Comparison of ENCODE assay signal across 8 mouse cellular contexts in the genomic region with DNA sequence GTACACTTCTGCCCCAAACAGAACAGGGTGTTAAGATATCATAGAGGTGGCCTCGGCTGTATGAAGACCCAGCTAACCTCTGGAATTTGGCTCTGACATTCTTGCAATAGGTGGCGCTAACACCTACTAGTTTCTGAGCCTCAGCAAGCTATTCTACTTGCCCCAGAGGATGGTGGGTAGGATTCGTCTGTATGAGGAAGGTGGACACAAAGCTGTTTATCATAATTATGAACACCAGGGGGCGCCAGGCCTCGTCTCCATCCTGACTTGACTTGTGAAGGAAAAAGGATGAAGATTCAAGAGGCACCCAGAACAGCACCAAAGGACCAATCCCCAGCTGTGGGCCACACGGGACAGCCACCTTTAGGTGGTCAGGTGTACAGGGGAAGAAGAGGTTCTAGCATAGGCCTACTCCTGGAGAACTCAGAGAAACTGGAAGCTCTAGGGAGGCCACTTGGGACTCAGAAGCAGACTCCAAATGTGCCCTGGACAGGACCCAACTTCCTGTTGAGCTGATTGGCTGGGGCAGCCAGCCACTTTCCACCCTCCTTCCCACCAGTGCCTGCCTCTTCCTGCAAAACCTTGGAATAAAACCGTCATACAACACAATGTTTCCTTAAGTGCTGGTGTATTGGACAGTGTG. TPM values are rescaled to one million over a fixed set of nuclear protein-coding genes. Genes with fewer than 3 reads are reported as not detected.
DNase-seq lines count a peak whose midpoint lies in the region; ATAC-seq lines count a peak whose summit lies in the region.

No protein-coding gene starts in this region.

- H3K27ac ChIP-seq in embryonic facial prominence, embryonic 11.5 days (replicated peaks; ENCODE audit: low read depth, low read length): no peak overlapping the region
- H3K27ac ChIP-seq in intestine, embryonic 16.5 days (ENCODE audit: low read length): no peak overlapping the region

- WGBS in embryonic facial prominence, embryonic 11.5 days: 46% methylated on average over 7 of the region's 7 CpGs
- 53% methylated on average over 7 of the region's 7 CpGs for WGBS in intestine, embryonic 16.5 days

- ATAC-seq in embryonic facial prominence, embryonic 11.5 days (replicated peaks; ENCODE audit: insufficient number of reproducible peaks, low FRiP score, low TSS enrichment, low read depth): no peak
- ATAC-seq in intestine, embryonic 16.5 days: 0 out of 2 replicates have a peak, but pooled peaks have one; percentile 26

- DNase-seq in ovary, postnatal 14 days (ENCODE audit: low spot score): peak; percentile 24
- no peak for DNase-seq in ovary, adult 18-20 months (ENCODE audit: low spot score)
- DNase-seq in adrenal gland, postnatal 10 days: peak; percentile 51
- DNase-seq in embryonic facial prominence, embryonic 11.5 days (ENCODE audit: low spot score): peak; percentile 54
- DNase-seq in lung, adult 18-20 months: peak; percentile 57 to 61
- peak; percentile 28 for DNase-seq in right cerebral cortex, postnatal 14 days
- DNase-seq in ovary, postnatal 36 days (ENCODE audit: low spot score): no peak

- no peak overlapping the region for H3K4me3 ChIP-seq in embryonic facial prominence, embryonic 11.5 days (ENCODE audit: low read depth, low read length)
- H3K4me3 ChIP-seq in intestine, embryonic 16.5 days (ENCODE audit: low read length): no peak overlapping the region

- H3K9ac ChIP-seq in embryonic facial prominence, embryonic 11.5 days (replicated peaks; ENCODE audit: low read length): no peak overlapping the region
- H3K9ac ChIP-seq in intestine, embryonic 16.5 days (ENCODE audit: low read depth, low read length): no peak overlapping the region

- no peak overlapping the region for H3K4me2 ChIP-seq in embryonic facial prominence, embryonic 11.5 days (ENCODE audit: low read depth, low read length)
- no peak overlapping the region for H3K4me2 ChIP-seq in intestine, embryonic 16.5 days (ENCODE audit: low read depth, low read length)

- no peaks in the 10 kb centered on the region for H3K4me1 ChIP-seq in embryonic facial prominence, embryonic 11.5 days (ENCODE audit: control insufficient read depth, insufficient read depth, low read length)
- H3K4me1 ChIP-seq in intestine, embryonic 16.5 days (ENCODE audit: control insufficient read depth, insufficient read depth, low read length): no peaks in the 10 kb centered on the region

- H3K27me3 ChIP-seq in embryonic facial prominence, embryonic 11.5 days (ENCODE audit: control insufficient read depth, insufficient read depth, low read length): no peaks in the 10 kb centered on the region
- H3K27me3 ChIP-seq in intestine, embryonic 16.5 days (replicated peaks; ENCODE audit: control insufficient read depth, insufficient read depth, low read length): no peaks in the 10 kb centered on the region

- H3K36me3 ChIP-seq in embryonic facial prominence, embryonic 11.5 days (replicated peaks; ENCODE audit: control insufficient read depth, insufficient read depth, low read depth, low read length): no peaks in the 10 kb centered on the region
- no peaks in the 10 kb centered on the region for H3K36me3 ChIP-seq in intestine, embryonic 16.5 days (ENCODE audit: control insufficient read depth, insufficient read depth, low read length)

- no peaks in the 10 kb centered on the region for H3K9me3 ChIP-seq in embryonic facial prominence, embryonic 11.5 days (replicated peaks; ENCODE audit: control insufficient read depth, low read length)
- H3K9me3 ChIP-seq in intestine, embryonic 16.5 days (ENCODE audit: control insufficient read depth, low read length): no peaks in the 10 kb centered on the region

RNA-seq across cellular contexts. Expression of gene Tspan2, which starts 32.3 kb away (rescaled TPM):
- total RNA-seq in adrenal gland, postnatal 10 days (2021): 10 to 100 TPM; 12.3 to 17.1 TPM
- 9.0 and 9.7 TPM in 2 replicates for polyA plus RNA-seq in embryonic facial prominence, embryonic 11.5 days (2014; fragmentation: Nextera tagmentation; extraction: Ambion mirVana)
- 15.0 and 15.2 TPM in 2 replicates for polyA plus RNA-seq in intestine, embryonic 16.5 days (2015; fragmentation: Nextera tagmentation; extraction: Ambion mirVana)

Comparison
In these comparisons a context has a peak if more than half of its experiments do, and no peak if none do; other contexts are left out.
1. DNase-seq: peak in ovary, postnatal 14 days (single experiment), adrenal gland, postnatal 10 days (single experiment), embryonic facial prominence, embryonic 11.5 days (single experiment), lung, adult 18-20 months (2 of 2) and right cerebral cortex, postnatal 14 days (single experiment); none in ovary, adult 18-20 months (single experiment) and ovary, postnatal 36 days (single experiment).